Mouse (Mus musculus) adrenal gland, postnatal 25 days (tissue): ENCODE results near the gene Adgrb2. TPM values are rescaled to one million over a fixed set of nuclear protein-coding genes. Genes with fewer than 3 reads are reported as not detected.

ENCODE experiments used
- DNase-seq: peaks from one replicate; pipeline ENCODE4 v3.0.0; 2021; ENCODE audit warnings: mixed read lengths
- total RNA-seq: library from RNA; stranded (reverse); gene quantifications from 2 replicates; pipeline ENCODE4 v1.2.3, GENCODE M21; 2021

Gene Adgrb2
- total RNA-seq, 1 experiment from 2014 or later: 29.8 TPM

DNA sequence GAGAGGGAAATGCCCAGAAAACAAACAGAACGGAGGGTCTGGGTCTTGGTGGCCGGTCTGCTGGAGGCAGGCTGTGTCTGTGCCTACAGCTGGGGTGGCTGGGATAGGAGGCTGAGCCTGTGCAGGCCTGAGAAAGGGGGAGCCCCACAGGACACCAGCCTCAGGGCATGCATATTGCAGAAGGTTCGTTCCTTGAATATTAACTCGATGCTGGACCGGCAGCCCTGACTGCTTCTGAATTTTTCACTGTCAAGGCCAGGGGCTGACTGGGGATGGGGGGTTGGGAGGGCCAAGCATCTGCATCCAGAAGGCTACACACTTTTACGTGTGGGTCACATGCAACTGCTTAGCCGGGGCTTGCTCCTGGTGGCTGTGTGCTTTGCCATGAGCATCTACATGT lies 48.8 kb downstream of the Adgrb2 start:
- DNase-seq: no peak

DNA sequence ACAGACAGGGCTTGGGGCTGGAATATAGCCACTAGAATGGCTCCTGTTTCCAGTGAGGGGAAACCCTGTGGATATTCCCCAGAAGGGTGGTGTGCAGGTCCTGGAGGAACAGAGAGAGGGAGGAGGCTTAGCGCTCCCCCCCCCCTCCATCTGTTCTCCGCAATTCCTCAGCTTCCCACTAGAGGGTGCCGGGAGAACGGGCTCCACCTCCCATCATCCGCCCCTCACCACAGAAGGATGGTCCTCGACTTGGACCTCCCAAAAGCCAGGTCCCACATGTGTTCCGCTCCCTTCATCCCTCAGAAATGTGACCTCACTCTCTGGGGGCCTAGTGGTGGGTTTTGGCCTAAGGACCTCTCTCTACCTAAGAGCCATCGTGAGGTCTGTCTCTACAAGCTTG lies 51.4 kb downstream of the Adgrb2 start:
- peak; percentile 46 for DNase-seq

DNA sequence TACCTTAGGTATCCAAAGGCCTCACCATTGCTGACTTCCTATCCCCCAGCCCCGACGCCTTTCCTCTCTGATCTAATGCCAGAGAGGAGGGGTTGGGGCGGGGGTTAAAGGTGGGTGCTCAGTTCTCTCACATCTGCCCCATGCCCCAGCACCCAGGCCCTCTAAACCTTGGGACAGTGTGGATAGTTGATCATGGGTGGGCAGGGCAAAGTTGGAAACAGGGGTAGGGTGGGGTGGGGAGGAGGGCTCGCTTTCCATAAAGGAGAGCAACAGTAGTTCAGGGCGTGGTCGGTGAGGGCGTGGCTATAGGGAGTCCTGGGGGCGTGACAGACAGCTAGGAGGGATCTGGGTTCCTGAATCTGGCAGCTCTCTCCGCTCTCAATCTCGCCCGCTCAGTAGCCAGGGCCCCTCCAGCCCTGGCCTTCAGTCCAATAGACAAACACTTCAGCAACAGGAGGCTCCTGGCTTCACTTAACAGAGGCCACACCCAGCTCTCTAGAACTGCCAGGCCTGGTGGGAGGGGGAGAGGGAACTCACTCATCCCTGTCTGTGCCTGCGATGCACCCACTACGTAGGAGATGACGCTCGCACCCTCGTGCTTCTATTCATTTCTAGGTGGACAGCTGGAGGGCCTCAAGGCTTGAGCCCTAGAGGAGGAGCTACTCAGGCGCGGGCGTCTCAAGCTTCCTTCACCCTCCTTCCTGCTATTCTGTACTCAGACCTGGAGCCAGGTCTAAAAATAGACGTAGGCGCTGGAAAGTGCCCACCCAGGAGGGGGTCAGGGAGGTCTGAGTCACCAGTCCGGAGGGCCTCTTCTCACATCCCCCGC lies 52.1 kb downstream of the Adgrb2 start:
- peak; percentile 24 for DNase-seq

DNA sequence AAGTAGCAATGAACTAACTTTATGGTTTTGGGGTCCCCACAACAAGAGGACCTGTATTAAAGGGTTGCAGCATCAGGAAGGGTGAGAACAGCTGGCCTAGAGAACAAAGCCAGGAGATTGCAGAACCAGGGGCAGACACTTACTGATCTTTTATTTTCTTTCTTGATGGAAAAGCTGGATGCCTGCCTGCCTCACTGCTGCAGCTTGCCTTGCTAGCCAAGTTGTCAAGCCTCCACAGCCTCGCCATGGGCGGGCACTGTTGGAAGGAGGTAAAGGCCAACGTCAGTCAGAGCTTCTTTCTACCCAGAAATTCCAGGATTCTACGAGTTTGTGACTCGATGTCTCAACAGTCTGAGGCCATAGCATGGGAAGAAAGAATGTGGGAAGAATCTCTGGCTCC lies 54.7 kb downstream of the Adgrb2 start:
- no peak for DNase-seq

DNA sequence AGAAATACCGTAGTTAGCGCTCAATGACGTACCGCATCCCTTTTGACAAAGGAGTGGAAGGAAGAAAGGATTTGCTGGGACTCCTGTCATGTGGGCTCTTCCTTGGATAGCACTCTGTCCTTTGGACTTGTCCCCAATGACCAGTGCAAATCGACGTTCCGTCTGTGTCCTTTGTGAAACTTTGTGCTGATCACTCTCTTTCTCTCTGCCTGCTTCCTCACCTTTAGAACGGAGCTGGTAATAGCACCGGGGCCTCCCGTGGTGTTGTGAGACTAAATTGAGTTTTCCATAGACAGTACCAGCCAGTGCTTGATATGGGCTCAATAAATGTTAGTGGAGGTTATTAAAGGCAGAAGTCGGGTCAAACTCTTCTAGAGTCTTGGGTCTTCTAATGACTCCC lies 56.4 kb downstream of the Adgrb2 start:
- DNase-seq: no peak

DNA sequence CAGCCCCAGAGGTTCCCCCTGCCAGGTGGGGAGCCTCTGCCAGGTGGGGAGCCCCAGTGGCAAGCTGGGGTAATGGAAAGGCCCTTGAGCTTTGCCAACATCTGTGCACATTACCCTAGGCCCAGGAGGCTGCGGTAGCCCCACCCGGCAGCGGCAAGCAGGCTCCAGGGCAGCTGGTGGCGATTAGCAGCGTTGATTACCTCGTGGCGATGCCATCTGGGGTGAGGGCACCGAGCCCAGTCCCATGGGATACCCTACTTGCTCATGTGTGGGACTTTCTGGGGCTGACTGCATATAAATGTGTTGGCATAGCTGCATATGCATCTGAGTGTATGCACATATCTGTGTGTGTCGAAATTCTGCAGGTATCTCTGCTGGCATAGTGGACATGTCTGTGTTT lies 59.5 kb downstream of the Adgrb2 start:
- DNase-seq: no peak

DNA sequence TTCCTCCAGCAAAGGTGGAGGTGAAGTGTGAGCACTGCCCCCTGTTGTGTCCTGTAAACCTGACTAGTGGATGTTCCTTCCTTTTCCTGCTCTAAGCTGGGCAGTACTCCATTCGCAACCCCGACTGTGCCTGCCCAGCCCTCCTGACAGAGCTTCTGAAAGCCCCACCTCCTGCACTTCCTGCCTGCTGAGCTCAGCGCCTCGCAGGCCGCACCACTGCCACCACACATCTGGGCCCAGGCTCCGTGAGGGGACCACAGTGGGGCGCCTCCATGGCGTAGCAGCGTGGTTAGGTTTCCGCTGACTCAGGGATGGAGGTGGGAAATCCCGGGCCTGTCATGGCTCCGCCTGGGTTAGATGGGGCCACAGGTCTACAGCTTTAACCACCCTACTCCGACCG lies 60.9 kb downstream of the Adgrb2 start:
- DNase-seq: no peak

DNA sequence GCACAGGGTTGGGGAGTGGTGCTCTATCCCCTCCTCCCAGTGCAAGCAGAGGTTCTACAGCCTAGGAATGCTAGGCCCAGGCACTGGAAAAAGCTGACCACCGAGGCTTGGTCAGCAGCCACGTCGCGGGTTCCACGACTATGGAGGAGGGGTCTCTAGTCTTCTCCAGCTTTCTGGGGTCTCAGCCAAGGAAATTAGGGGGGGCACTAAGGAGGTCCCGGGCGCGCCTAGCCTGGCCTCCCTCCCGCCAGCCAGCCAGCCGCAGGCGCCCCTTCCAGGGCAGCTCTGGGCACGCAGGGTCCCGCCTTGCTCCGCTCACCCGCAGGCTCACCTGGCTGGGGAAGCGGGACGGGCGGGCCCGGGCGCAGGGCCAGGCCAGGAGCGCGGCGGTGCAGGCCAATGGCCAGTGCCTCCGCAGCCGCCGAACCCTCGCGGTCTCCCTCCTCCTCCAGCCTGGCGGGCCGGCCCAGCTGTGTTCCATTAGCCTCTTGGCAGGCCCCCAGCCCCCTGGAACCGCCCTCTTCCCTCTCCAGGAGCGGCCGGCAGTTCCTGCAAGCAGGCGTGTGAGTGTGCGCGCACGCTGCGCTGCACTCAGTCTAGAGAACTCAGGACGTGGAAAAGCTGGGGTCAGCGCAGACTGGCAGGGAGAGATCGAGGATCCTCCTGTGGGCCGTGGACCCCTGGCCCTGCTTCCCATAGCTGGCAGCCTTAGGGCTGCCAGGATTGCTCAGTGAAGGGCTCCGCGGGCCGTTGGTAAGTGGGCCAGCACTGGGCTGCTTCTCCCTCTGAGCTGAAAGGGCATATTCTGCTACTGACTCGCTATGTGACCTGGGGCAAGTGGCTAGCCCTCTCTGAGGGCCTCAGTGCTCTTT lies 62.9 kb downstream of the Adgrb2 start, which contains the start of gene Col16a1:
Gene Col16a1, plus strand, starts transcription at position 510 of the 872 bp plus-strand sequence.
- DNase-seq: peak; percentile 90

DNA sequence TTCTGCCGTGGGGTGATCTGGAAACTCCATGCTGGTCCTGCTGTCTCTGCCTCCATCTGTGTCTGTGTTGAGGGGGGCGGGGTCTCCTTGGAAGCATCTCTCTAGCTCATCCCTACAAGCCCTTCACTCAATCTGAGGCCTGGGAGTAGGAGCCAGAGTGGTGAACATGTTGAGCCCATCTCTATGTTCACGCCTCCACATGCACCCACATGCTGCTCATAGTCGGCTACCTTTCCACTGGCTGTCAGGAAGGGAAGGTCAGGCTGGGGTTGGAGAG lies 63.5 kb downstream of the Adgrb2 start:
- DNase-seq: no peak

DNA sequence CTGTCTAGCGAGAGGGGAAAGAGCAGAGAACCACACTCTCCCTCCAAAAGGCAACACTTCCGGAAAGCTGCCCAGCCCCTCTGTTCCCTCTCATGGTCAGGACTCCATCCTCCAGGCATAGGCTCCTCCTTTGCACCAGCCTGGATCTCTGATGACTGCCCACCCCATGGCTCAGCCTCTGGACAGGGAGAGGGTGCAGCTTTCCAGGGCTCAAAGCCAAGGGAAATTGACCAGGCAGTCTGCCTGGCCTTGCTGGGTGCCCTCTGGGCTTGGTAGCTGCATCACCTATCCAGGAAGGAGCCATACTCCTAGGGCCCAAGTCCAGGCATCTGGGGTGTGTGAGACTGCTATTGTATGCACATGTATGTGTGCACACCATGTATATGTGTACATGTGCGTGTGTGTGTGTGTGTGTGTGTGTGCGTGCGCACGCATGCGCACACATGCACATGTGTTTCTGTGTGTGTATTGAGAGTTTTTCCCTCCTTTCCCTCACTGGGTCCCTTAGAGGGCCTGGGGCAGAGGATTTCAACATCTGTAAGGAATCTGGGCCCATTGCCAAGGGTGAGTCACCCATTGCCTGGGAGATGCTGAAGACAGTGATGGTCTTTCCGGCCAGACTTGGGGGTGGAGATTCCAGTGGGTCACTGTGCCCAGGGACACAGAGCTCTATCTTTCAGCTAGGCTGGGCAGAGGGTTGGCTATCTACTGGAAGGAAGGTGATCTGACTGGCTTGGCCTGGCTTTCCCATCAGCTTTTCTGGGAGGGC lies 65.6 kb downstream of the Adgrb2 start:
- DNase-seq: peak; percentile 92

DNA sequence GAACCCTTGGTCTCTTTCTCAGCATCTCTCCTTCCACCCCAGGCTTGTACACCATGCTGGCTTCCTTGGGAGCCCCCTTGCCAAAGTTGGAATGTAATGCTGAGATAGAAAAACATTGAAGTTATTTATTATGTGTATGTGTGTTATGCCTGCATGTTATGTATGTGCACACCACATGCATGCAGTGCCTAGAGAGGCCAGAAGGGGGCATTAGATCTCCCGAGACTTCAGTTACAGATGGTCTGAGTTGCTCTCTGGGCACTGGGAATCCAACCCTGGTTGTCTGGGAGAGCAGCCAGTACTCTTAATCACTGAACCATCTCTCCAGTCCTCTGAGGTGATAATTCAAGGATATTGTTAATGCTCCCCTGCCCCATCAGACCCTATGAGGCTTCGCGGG lies 67.6 kb downstream of the Adgrb2 start:
- DNase-seq: no peak

DNA sequence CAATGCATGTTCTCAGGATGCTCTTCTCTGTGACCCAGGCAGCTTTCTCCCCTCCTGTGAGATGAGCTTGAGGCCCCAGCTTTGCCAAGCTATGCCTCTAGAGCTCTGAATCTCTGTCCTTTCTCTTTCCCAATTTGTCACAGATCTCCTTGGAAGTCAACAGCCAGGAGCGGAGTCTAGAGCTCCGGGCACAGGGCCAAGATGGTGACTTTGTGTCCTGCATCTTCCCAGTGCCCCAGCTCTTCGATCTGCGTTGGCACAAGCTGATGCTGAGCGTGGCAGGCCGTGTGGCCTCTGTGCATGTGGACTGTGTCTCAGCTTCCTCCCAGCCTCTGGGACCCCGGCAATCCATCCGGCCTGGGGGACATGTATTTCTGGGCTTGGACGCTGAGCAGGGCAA lies 68.4 kb downstream of the Adgrb2 start:
- peak; percentile 78 for DNase-seq

DNA sequence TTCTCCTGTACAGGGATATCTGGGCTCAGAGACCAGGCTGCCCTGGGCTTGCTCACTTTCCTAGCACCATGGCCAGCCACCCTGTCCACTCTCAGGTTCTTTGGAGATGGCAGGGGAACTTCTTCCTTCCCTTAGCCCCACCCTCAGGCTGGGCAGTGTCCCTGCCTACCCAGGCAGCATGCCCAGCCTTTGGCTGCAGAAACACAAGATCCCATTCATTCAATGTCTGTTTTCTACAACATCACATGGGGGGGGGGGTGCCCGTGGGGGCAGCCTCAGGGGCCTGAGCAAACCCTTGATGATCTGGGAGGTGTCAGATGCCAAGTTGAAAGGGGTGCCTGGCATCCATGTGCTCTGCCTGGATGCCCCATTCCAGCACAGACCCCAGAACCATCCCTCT lies 70.1 kb downstream of the Adgrb2 start:
- no peak for DNase-seq

DNA sequence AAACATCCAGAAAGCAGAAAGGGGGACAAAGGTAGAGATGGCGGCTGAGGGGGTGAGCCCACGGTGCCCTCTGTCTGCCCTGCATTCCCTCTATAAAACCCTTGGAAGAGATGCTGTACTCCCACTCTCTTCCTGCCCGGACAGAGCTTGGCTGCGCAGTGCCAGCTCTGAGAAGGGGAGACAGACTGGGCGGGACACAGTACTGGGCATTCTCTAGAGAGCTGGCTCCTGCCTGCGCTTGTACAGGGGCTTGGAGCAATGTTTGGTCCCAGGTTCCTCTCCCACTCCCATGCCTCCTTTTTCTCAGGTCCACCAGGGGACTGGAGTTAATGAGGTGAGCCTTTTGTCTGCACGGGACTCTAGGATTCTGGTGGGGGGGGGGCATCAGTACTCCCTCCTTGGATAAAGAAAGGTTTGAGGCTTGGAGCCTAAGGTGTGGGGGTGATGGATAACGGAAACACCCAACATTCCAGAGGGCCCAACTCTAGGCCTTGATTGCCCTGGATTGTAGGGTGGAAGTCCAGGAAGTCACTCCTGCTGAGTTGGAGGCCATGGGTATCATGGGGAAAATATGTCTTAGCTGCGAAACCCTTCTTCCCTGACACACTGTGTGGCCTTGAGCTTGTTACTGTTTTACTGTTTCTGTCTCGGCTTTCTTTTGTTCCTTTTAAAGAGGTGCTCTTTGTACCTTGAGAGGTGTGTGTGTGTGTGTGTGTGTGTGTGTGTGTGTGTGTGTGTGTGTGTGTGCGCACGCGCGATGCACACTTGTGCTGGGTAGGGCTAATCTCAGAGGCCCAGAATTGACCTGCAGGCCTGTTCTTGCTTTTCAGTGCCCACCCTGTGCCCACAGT lies 70.7 kb downstream of the Adgrb2 start:
- no peak for DNase-seq

DNA sequence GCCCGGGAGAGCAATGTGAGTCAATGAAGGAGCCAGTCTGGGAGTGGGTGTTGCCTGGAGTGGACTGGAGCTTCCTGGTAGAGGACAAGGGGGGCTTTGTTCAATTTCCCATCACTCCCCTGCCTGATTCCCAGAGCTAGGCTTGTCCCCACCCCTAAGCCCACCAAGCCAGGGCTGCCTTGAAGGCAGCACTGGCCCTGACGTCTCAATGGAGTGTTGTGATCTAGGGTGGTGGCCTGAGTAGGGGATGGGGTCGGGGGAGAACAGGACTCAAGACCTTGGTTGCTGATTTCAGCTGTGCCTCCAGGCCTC lies 71.3 kb downstream of the Adgrb2 start:
- DNase-seq: no peak

DNA sequence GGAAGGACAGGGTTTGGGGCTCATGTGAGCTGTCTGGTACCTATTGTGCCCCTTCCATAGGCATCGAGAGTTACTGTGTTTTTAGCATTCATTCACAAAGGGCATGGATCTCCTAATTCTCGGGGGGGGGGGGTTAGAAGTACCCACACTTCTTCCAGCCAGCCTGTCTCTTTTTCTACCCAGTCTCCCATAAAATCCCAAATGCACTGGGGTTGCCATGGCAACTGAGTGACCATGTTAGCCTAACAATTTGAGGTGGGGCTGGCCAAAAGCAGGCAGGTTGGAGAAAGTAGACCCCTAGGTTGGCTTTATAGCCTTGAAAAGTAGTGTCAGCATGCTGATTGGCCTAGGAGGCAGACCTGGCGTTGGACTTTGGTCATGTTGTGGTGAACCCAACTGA lies 71.8 kb downstream of the Adgrb2 start:
- no peak for DNase-seq

DNA sequence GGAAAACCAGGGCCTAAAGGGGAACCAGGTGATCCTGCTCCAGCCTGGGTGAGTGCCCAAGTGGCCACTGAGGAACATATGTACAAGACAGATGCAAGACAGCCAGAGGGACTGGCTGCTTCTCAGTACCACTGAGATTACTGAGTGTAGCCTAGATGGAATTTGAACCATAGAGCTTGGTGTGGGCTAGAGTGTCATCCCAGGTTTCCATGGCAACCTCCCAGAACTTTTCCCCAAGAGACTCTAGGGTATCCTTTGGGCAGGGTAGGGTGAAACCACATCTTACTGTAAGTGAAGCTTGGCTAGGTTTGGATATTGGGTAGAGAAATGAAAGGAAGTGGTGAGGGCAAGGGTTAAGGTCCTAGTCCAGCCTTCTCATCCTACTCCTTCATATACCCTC lies 76.3 kb downstream of the Adgrb2 start:
- DNase-seq: no peak

DNA sequence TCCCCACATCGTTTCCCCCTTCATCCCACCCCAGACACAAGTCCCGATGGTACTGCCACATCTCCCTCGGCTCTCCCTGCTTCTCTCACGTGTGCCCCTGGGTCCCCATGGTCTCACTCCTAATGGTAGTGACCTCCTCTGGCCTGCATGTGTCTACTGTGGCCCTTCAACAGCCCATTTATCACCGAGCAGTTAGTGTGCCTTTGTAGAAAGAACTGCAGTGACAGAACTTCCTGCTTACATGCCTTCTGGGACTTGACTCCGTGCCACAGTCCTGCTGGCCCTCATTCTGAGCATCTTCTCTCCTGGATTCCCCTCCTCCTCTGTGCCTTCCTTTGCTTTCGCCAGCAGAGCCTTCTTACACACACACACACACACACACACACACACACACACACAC lies 78.5 kb downstream of the Adgrb2 start:
- DNase-seq: no peak

DNA sequence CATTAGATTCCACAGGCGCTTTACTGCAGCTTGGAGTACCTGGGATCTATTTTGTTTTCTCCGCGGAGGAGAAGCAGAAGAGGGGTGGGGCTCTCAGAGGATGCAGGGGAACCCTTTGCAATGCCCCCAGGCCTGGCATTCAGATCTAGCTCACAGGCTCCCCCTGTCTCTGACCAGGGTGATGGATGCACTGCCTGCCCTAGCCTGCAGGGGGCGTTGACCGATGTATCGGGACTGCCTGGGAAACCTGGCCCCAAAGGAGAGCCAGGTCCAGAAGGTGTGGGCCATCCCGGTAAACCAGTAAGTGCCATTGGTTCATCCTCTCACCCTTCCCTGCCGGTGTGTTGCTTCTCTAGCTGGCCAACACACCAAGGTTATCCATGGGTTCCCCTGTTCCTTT lies 82.1 kb downstream of the Adgrb2 start:
- peak; percentile 54 for DNase-seq

DNA sequence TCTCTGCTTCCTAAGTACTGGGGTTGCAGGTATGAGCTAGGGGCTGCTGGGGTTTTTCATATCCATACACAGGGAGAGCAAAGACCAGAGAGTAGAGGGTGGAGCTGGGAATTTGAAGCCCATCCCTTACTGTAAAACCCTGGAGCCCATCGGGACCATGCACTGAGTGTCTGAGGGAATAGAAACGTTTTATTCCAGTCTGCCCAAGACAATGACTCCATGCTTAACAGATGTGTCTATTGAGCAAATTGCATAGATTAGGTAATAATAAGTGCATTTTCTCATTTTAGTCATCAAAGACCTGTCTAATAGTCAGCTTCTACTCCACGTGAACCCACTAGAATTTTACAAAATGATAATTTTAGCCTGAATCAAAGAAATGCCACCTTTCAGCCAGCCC lies 85.9 kb downstream of the Adgrb2 start:
- DNase-seq: no peak

DNA sequence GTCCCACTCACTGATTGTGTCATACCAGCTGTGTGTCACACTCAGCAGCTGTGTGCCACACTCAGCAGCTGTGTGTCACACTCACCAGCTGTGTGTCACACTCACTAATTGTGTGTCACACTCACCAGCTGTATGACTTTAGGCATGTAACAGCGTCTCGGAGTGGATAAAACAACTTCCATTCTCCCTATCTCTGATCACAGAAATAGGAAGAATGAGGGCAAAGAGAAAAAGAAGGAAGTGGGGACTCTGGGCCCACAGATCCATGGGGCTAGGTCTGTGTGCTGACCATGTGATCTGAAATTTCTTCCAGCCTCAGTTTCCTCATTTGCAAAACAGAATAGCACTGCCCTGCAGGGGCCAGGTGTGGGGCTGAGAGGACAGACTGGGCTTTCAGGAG lies 87.1 kb downstream of the Adgrb2 start:
- DNase-seq: no peak
